Comparison of ENCODE assay signal across 16 mouse cellular contexts in genomic region chr2:102998356-102998755, GRCm38 (mm10).
DNase-seq lines count a peak whose midpoint lies in the region; ATAC-seq lines count a peak whose summit lies in the region.
"Had no signal": no experiment of that assay in that cellular context is flagged by ENCODE, and none has a peak within 500 bp of the region (broad histone marks: within the 10 kb centered on the region; RNA-seq: fewer than 3 reads in every experiment).

No protein-coding gene starts in this region.

- WGBS in midbrain, embryonic 14.5 days = 6% methylated on average over 5 of the region's 5 CpGs
- 14% methylated on average over 5 of the region's 5 CpGs for WGBS in midbrain, embryonic 16.5 days
- 19% methylated on average over 5 of the region's 5 CpGs for WGBS in hindbrain, embryonic 13.5 days

- no peaks in the 10 kb centered on the region for H3K9me3 ChIP-seq in midbrain, embryonic 14.5 days (ENCODE audit: control insufficient read depth, low read length)
- no peaks in the 10 kb centered on the region for H3K9me3 ChIP-seq in midbrain, embryonic 16.5 days (replicated peaks; ENCODE audit: control insufficient read depth, low read length, poor library complexity, severe bottlenecking)
- no peaks in the 10 kb centered on the region for H3K9me3 ChIP-seq in hindbrain, embryonic 13.5 days
- H3K9me3 ChIP-seq: midbrain, embryonic 15.5 days had no signal

- no peaks in the 10 kb centered on the region for H3K4me1 ChIP-seq in midbrain, embryonic 14.5 days (ENCODE audit: control insufficient read depth, insufficient read depth, low read length)
- H3K4me1 ChIP-seq in midbrain, embryonic 16.5 days (ENCODE audit: control insufficient read depth, insufficient read depth, low read length) = 0 out of 2 replicates have a peak, but pooled peaks cover 2% of the 10 kb centered on the region
- 0 out of 2 replicates have a peak, but pooled peaks cover 5% of the 10 kb centered on the region for H3K4me1 ChIP-seq in hindbrain, embryonic 13.5 days (replicated peaks)

- H3K27me3 ChIP-seq in midbrain, embryonic 14.5 days (ENCODE audit: control insufficient read depth, insufficient read depth, low read length) = no peaks in the 10 kb centered on the region
- no peaks in the 10 kb centered on the region for H3K27me3 ChIP-seq in midbrain, embryonic 16.5 days (ENCODE audit: control insufficient read depth, insufficient read depth, low read depth, low read length)
- H3K27me3 ChIP-seq in hindbrain, embryonic 13.5 days = no peaks in the 10 kb centered on the region
- H3K27me3 ChIP-seq: midbrain, embryonic 15.5 days had no signal

- DNase-seq in midbrain, embryonic 14.5 days = peak; percentile 31
- DNase-seq in induced T-regulatory cell, adult 2 months (ENCODE audit: low read depth) = peak; percentile 77
- peak; percentile 47 for DNase-seq in retina, postnatal 1 day
- no peak for DNase-seq in kidney, postnatal 36 days
- DNase-seq in gastrocnemius, postnatal 4 days (ENCODE audit: low spot score in 2 of 2) = no peak
- DNase-seq: adrenal gland, postnatal 10 days; cerebellum, adult 11-12 months; heart, postnatal 10 days; kidney, adult 2 months; layer of hippocampus, adult 9-11 months; thymus, adult 2 months had no signal

- H3K27ac ChIP-seq in midbrain, embryonic 14.5 days (replicated peaks; ENCODE audit: low read depth, low read length) = no peak overlapping the region
- H3K27ac ChIP-seq in midbrain, embryonic 16.5 days (ENCODE audit: low read length) = no peak overlapping the region
- H3K27ac ChIP-seq in hindbrain, embryonic 13.5 days = no peak overlapping the region
- H3K27ac ChIP-seq: midbrain, embryonic 15.5 days had no signal

- H3K4me3 ChIP-seq in midbrain, embryonic 14.5 days (replicated peaks; ENCODE audit: low read depth, low read length) = no peak overlapping the region
- H3K4me3 ChIP-seq in midbrain, embryonic 16.5 days (ENCODE audit: low read depth, low read length) = no peak overlapping the region
- no peak overlapping the region for H3K4me3 ChIP-seq in hindbrain, embryonic 13.5 days
- H3K4me3 ChIP-seq: erythroblast, embryonic 14.5 days; midbrain, embryonic 15.5 days had no signal

- H3K36me3 ChIP-seq in midbrain, embryonic 14.5 days (ENCODE audit: control insufficient read depth, insufficient read depth, low read length) = no peaks in the 10 kb centered on the region
- no peaks in the 10 kb centered on the region for H3K36me3 ChIP-seq in midbrain, embryonic 16.5 days (ENCODE audit: control insufficient read depth, insufficient read depth, low read length)
- H3K36me3 ChIP-seq in hindbrain, embryonic 13.5 days = no peaks in the 10 kb centered on the region
- H3K36me3 ChIP-seq: midbrain, embryonic 15.5 days had no signal

- ATAC-seq in midbrain, embryonic 14.5 days (ENCODE audit: low FRiP score, low TSS enrichment) = no peak
- no peak for ATAC-seq in midbrain, embryonic 16.5 days
- ATAC-seq in activated CD4-positive, CD25-positive, alpha-beta regulatory T cell, adult 4 months = peak; percentile 13
- ATAC-seq in hindbrain, embryonic 13.5 days (ENCODE audit: low FRiP score) = no peak
- ATAC-seq: midbrain, embryonic 15.5 days had no signal

- H3K4me2 ChIP-seq in midbrain, embryonic 14.5 days (ENCODE audit: low read length) = no peak overlapping the region
- H3K4me2 ChIP-seq in midbrain, embryonic 16.5 days (ENCODE audit: low read length) = no peak overlapping the region
- H3K4me2 ChIP-seq in hindbrain, embryonic 13.5 days = no peak overlapping the region
- H3K4me2 ChIP-seq: midbrain, embryonic 15.5 days had no signal

- H3K9ac ChIP-seq in midbrain, embryonic 14.5 days (replicated peaks; ENCODE audit: low read length) = no peak overlapping the region
- H3K9ac ChIP-seq in midbrain, embryonic 16.5 days (ENCODE audit: low read depth, low read length) = no peak overlapping the region
- H3K9ac ChIP-seq in hindbrain, embryonic 13.5 days = no peak overlapping the region
- H3K9ac ChIP-seq: midbrain, embryonic 15.5 days had no signal

Comparison
In these comparisons a context has a peak if more than half of its experiments do, and no peak if none do; other contexts are left out.
1. DNase-seq: peak in midbrain, embryonic 14.5 days (single experiment), induced T-regulatory cell, adult 2 months (single experiment) and retina, postnatal 1 day (single experiment); none in kidney, postnatal 36 days (0 of 2) and gastrocnemius, postnatal 4 days (0 of 2).